Mouse (Mus musculus): ENCODE data around the gene Sirt7. TPM values are rescaled to one million over a fixed set of nuclear protein-coding genes. Genes with fewer than 3 reads are reported as not detected.
A peak's percentile ranks its signal among the peaks of the same experiment; 100 is the strongest.

Gene Sirt7
- total RNA-seq, 2 experiments from 2014 or later, result 37.5 to 40.6 TPM

DNA sequence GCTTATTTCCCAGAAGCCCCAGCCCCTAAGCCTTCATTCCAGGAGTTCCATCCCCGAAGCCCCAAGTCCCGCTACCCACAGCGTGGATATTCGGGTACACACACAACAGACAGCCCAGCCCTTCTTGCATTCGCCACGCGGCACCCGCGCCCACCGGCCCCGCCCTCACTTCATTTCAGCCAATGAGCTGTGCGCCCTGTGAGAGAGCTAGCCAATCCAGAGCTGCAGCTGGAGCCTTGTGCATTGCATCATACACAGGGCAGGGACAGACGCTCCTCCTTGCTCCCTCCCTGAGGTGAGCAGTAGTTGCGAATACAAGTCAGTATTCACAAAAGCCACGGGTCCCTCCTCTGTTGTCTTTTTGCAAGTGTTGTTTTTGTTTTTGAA lies 18.6 kb upstream of the Sirt7 start, which contains the start of gene Pycr1:
TSS of gene Pycr1 (minus strand) at position 169 of the 387 bp plus-strand sequence.
- peak; percentile 92 to 93 for DNase-seq (ENCODE audit: extremely low spot score in 1 of 2, low spot score in 2 of 2)
- intact Hi-C loops (cut with DNase I), result no loop called here

DNA sequence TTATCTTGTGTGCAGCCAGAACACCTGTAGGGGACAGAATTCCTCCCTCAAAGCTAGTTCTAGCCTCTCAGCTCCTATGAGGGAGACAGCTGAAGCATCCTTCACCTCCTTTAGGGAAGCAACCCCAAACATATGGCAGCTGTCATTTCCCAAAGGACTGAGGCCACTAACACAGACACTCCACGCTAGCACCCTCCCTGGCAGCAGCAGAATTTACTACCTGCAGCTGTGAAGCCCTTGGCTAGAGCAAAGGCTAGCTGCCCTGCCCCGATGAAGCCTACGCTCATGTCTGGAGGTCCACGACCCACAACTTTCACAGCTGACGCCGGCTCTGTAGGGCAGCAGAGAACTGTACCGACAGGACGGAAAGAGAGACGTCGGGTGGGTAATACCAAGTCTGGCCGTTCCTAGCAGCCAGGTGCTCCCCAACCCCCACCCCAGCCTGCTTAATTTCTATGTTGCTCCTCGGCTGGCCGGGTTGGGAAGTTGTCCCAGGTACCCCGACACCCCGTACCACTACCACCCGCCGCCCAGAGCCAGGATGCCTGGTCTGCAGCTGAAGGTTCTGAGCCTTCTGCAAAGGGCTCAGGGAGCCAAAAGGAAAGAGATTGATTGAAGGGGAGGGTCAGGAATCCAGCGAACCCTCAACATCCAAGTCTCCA lies 18.0 kb upstream of the Sirt7 start:
- DNase-seq (ENCODE audit: extremely low spot score in 1 of 2, low spot score in 2 of 2), result no peak
- intact Hi-C loops (cut with DNase I), result no loop called here

DNA sequence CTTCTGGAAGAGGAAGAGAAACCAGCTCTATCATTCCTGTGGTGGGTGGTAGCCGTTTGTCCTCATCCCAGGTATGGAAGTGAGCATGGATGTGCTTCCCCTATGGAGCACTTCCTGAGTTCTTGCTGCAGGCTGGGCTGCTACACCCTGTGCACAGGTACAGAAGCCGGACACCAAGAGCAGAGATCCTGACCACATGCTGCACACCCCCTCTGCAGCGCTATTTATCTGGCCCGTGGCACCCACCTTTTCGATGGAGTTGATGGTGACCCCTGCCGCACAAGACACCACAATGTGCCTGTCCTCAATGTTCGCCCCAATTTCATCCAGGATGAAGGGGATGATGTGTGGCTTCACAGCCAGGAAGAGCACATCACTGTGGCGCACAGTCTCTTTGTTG lies 16.8 kb upstream of the Sirt7 start:
- intact Hi-C loops (cut with DNase I), result no loop called here
- DNase-seq (ENCODE audit: extremely low spot score in 1 of 2, low spot score in 2 of 2), result no peak

DNA sequence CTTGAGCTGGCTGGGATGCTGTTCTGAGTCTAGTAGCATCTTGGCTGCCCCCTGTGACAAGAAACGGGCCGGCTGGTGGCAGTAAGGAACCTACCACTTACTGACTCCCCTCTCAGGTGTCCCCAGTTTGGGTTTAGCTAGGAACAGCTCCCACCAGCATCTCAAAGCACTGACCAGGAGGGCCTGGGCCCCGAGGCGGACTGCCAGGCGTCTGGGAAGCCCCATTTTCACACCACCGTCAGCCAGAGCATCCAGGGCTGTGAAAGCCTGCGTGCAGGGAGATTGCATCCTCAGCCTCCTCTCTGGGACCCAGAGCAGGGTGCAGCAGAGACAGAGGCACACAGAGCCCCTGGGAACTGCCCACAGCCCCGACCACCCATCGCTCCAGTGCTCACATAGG lies 16.2 kb upstream of the Sirt7 start:
- no peak for DNase-seq (ENCODE audit: extremely low spot score in 1 of 2, low spot score in 2 of 2)
- intact Hi-C loops (cut with DNase I), result no loop called here

DNA sequence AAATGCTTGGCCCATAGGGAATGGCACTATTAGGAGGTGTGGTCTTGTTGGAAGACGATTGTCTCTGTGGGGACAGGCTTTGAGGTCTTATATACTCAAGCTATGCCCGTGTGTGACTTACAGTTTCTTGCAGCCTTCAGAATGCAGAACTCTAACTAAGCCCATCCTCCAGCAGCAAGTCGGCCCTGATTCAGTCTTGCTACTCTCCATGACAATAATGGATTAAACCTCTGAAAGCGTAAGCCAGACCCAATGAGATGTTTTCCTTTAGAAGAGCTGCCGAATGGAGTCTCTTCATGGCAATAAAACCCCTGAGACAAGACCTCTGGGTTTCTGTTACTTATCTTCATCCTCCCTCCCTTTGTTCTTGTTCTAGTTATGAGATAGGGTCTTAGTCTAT lies 9.8 kb upstream of the Sirt7 start:
- intact Hi-C loops (cut with DNase I), result no loop called here
- no peak for DNase-seq (ENCODE audit: extremely low spot score in 1 of 2, low spot score in 2 of 2)

DNA sequence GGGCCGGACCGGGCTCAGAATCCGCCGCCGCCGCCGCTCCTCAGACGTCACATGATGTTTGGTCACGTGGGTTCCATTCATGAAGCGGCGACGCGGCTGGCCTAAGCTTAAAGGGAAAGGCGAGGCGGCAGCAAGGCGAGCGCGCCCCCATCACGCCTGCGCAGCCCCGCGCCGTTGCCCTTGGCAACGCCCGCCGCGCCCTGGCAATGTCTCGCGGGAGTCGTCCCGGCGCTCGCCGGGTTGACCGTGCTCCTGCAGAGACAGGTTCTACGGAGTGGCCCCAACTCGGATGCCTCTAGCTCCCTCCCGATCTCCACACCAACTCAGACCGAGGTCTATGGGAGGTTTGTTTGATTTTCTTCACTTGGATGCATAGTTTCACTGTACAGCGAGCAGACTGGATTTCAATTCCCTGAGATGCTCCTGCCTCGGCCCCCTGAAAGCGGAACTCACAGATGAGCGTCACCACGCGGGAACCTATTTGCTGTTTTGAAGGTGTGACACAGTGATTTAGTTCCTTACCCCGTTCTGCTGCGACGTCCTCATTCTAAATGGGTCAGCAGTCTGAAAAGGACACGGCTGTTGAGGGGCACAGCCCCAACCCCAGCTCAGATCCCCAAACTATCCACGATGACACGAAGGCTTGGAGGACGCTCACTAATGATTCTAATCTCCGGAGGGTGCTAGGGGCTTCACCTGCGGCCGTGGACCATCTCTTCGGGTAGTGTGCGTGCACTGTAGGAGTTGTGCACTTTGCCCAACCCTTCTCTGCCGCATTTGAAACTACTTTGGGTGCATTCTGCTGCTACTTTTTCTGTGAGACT lies 8.7 kb upstream of the Sirt7 start, which contains the start of gene Mafg:
TSS of gene Mafg (minus strand) at position 81 of the 824 bp plus-strand sequence.
- intact Hi-C loops (cut with DNase I), result no loop called here
- DNase-seq (ENCODE audit: extremely low spot score in 1 of 2, low spot score in 2 of 2), result peak; percentile 93 to 97

DNA sequence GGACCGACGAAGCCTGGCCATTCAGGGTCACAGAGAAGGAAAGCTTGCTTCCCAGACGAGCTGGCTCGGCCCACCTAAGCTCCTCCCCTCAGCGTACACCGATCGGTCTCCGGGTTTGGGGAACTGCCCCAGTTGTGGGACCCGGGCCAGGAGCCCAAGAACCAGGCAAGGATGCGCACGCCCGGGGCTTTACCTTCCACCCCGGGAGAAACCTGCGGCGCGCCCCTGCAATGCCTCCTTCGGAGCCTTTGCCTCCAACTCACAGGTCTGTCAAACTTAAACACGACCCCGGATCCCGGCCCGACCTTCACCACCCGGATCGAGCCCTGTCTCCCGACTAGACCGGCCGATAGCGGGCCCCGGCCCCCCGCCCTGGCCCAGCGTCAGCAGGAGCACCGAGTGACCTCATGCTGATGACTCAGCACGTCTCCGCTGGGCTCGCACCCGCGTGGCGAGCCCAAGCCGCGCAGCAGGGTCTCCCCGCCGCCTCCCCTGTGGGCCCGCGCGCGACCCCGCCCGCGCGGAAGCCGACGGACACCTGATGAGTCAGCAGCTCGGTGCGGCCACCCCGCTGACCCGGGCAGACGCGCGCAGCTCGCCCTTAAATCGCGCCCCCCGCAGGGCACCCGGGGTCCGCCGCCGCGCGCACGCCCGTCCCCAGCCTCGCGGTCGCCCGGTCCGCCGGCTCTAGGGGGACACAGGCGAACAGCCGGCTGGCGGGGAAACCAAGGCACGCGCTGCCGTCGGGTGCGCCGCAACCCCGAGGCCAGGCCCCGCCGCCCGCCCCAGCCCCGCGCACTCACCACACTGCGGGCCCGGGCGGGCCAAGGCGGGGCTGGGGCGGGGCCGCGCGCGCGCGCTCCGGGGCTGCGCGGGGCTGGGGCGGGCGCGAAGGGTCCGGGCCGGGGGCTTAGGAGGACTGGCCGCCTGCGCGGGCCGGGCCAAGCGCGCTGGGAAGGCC lies 7.8 kb upstream of the Sirt7 start:
- intact Hi-C loops (cut with DNase I), result no loop called here
- peak in 1 of 2 experiments; percentile 84 for DNase-seq (ENCODE audit: extremely low spot score in 1 of 2, low spot score in 2 of 2)

DNA sequence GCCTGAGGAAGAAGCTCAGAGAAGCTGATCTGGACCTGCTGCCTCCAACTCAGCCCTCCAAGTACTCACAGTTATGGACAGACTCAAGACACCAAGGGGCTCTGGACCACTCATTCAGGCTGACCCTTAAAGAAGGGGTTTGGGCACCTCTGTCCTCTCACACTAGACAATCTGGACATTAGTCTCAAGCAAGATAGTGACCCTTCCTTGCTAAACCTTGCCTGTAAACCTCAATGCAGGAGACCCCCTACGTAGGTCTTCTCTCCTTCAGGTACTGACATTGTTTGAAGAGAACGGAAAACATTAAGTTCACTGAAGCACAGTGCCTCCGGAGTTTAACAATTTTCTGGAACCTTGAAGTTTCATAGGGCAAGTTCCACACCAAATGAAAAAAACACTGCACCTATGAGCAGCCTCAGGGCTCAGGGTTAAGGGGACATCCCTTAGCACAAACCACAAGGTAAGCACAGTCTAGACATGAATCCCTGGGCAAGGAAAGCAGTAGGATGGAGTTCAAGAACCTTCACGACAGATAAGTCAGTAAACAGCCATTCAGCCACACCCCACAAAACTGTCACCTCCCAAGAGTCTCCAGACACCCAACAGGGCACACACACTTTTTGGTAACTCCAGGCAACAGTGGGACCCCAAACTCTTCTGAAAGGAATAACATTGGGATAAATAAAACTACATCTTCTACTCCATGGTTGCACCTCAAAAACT lies 6.8 kb upstream of the Sirt7 start:
- intact Hi-C loops (cut with DNase I), result no loop called here
- no peak for DNase-seq (ENCODE audit: extremely low spot score in 1 of 2, low spot score in 2 of 2)

DNA sequence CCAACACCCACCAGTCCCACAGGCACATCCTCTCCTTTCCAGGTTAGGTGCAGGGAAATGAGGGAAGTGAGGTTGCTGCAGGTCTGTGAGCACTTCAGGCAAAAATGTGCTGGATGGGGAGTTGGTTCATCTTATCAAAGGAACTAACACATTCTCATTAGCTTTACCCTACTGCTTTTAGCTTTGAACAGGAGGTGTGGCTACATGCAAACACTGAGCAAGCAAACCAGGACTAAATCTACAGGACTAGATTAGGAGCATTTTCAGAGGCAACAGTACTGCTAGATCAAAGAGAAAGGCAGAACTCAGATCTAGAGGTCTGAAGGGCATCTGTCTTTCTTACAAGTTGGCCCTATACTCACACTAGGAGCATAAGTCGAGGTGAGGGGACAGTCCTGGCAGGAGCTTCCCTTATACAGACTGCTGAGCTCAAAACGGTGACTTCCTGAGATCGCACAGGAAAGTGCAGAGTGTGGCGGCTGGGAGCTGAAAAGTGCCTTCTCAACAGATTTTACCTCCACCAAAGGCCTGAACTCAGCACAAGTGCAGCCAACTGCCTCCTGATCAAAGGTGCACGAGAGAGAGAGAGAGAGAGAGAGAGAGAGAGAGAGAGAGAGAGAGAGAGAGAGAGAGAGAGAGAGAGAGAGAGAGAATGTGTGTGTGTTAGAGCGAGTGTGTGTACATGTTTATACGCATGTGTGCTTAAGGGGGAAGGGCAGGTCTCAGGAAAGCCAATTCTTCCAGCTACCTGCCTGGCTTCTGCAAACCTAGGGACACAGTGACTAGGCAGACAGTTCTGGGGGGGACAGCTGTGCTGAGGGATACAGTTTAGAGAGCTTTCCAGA lies 6.1 kb upstream of the Sirt7 start:
- intact Hi-C loops (cut with DNase I), result no loop called here
- no peak for DNase-seq (ENCODE audit: extremely low spot score in 1 of 2, low spot score in 2 of 2)

DNA sequence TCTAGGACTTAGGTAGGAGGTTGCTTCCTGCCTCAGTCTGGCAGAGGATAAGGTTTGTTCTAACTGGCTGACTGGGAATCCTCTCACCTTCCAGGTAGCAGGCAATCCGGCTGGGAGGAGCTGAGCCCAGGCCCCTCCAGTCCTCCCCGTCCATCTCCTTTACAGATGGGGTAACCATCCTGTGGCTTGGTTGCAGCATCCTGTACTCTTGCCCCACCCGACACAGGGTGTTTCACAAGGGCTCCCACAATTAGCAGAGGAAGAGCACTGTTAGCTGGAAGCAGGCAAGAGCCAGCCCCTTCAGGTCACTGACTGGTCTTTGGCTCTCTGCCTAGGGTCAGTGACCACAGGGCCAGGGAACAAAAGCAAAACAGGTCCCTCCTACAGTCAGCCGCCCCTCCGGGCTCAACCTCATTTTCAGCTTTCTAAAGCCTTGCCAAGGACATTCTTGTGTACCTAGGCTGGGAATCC lies 5.4 kb upstream of the Sirt7 start:
- intact Hi-C loops (cut with DNase I), result no loop called here
- DNase-seq (ENCODE audit: extremely low spot score in 1 of 2, low spot score in 2 of 2), result peak in 1 of 2 experiments; percentile 78

DNA sequence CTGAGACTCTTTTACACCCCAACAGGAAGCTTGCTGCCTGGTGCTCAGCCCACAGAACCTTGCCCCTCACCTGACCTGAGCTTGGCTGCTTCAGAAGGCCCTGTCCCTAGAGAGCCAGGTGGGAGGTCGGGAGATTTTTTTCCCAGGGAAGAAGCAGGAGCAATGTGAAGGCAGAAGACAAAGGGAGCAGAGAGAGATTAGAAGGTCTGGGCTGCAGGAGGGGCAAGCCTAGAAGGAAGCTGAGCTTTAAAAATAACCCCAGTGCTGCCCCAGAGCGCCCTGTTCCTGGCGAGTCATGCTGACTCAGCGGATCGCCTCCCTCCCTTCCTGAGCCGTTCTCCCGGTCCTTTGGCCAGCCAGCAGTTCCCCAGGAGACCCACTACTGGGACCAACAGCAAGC lies 4.9 kb upstream of the Sirt7 start:
- DNase-seq (ENCODE audit: extremely low spot score in 1 of 2, low spot score in 2 of 2), result peak in 1 of 2 experiments; percentile 73
- intact Hi-C loops (cut with DNase I), result no loop called here

DNA sequence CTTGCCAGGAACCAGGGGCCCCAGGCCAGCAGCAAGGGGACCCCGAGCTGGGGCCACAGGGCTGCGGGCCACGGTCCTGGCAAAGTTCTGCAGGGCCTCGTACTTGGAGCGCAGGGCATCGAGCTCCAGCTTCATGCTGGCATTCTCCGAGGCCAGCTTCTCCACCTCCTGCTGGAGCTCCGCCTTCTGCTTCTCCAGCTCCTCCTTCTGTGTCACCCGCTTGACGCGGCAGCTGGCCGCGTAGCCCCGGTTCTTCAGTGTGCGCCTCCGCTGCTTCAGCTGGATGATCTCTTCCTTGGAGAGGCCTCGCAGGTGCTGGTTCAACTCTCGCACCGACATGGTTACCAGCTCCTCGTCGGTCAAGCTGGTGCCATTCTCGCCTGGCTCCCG lies 4.3 kb upstream of the Sirt7 start:
- intact Hi-C loops (cut with DNase I), result no loop called here
- DNase-seq (ENCODE audit: extremely low spot score in 1 of 2, low spot score in 2 of 2), result peak in 1 of 2 experiments; percentile 52

DNA sequence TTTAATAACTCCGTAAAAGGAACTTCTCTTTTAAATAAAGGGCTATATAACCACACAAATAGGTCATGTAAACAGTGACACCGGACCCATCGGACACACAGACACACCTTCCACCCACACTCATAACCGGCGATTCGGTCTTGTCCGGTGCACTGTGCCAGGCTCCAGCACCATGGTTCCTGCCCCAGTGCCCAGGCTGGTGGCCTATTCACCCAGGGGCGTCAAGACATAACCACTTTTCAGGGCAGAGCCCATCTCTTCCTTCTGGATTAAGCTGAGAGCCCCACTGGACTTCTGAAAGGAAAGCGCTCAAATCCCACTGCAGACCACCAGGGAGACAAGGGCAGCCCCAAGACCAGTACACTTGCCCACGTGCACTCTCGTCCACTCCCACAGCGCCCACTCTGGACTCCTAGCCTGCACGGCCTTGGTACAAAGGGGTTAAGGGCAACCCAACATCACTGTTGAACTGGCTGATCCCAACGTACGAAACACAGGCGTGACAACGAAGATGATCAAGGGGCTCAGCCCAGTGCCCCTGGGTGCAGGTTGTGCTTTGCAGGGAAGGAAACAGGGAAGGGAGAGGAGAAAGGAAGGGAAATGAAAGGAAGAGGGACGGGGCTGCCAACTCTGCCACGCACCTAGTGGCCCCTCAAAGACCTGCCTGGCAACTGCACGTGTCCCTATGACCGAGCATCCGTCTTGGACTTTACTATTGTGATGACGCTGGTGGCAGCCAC lies 3.7 kb upstream of the Sirt7 start:
- no peak for DNase-seq (ENCODE audit: extremely low spot score in 1 of 2, low spot score in 2 of 2)
- intact Hi-C loops (cut with DNase I), result no loop called here

DNA sequence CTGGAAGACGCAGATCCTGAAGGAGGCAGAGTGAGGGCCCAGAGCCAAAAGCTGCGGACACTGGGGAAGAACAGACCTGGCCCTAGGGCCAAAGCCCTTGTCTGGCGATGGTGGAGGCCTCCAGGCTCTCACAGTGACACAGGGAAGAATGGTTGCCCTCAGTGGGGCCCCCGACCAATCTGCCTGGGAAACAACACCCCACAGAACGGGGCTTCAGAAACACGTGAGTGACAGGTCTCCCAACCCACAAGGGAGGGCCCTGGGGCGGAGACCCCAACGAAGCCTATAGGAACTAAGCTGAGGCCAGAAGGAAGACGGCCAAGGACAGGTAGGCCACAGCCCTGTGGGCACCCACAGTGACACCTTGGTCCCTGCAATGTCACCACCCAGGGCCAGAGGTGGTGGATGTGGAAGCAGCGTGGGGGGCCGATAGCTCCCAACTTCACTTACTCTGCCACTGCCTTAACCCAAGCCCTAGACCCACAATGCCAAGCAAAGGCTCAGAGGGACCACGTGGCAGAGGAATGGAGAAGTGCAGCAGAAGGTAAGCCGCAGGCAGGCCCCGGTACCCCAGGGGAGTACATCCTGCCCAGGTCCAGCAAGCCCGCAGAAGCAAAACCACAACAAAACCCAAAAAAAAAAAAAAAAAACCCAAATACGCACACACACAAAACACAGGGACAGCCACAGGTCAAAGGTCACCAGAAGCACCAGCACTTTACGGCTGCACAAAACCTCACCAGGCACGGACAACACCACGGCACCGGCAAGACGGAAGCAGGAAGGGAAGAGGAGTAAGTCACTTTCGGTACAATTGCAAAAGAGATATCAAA lies 2.6 kb upstream of the Sirt7 start:
- DNase-seq (ENCODE audit: extremely low spot score in 1 of 2, low spot score in 2 of 2), result no peak

DNA sequence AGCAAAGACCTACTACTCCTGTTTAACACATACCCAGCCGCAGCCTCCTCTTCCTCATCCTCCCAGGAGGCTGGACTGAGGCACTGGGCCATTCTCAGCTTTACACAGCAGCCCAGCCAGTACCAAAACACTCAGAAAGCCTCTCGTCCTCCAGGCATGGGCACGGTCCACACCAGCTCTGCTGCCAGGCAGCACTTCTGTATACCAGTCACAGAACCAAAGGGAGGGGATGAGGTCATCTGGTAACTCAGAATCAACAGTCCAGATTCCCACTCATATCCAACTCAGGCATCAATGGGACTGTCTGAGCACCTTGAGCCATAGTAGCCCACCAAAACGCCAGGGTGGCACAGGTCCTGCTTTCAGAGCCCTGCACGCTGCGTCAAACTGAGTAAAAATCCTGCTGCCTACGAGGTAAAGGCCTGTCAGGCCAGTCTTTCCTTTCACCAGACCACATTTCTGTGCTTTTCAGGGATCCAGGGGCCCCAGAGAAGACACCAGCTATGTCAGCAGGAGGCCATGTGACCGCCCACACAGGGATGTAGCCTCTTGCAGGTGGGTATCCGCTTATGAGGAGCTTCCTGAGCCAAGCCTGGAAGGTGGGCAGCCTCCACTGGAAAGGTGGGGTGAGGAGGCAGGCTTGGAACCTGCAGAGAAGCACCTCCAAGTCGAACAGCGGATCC lies 1.9 kb upstream of the Sirt7 start:
- intact Hi-C loops (cut with DNase I), result no loop called here
- peak in 1 of 2 experiments; percentile 17 for DNase-seq (ENCODE audit: extremely low spot score in 1 of 2, low spot score in 2 of 2)

More for the DNA sequence above, 2.6 kb upstream of the Sirt7 start:
- intact Hi-C loops (cut with DNase I), result no loop called here

Data from left cerebral cortex, postnatal 10 days (tissue).